Mouse (Mus musculus): Measurements from ENCODE around the gene Bcas2.

The Bcas2 gene

DNA sequence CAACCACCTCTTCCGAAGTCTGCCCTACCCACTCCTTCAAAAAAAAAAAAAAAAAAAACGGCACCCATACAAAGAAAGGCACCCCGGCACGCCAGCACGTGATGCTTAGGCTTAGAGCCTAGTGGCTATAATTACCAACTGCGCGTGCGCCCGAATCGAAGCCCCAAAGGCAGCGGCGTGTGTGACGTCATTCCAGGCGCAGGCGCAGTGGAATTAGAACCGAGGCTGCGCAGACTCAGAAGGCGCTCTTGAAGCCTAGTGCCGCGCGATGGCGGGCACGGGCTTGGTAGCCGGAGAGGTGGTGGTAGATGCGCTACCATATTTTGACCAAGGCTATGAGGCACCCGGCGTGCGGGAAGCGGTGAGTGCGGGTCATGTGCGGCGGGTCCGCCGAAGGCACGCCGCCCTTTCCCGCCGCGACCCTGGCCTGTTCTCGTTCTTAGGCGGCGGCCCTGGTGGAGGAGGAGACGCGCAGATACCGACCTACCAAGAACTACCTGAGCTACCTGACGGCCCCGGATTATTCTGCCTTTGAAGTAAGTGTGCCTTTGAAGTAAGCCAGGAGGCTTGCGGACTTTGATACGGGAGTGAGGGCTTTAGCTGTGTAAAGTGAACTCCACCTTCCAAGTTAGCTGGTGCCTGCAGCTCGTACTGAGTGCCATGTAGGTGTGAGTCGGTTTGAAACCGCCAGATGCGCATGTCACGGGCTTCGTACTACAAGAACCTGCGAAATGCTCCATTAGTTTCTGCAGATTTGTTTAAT lies at the start of gene Bcas2:
TSS of gene Bcas2 (plus strand) at position 151 of the 763 bp plus-strand sequence.
- peak; percentile 97 to 99 for DNase-seq (ENCODE audit: low spot score in 2 of 2)

DNA sequence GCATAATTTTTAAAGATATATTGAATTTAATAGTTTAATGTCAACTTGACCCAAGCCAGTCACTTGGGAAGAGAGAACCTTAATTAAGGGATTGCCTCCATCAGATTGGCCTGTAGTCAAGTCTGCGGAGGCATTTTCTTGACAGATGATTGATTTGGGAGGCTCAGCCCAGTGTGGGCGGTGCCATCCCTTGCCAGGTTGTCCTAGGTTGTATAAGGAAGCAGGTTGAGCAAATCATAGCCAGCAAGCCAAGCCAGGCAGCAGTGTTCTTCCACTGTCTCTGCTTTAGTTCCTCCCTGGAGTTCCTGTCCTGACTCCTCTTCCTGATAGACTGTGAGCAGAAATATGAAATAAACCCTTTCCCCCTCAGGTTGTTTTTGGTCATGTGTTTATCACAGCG lies 47.8 kb upstream of the Bcas2 start:
- no peak for DNase-seq (ENCODE audit: low spot score in 2 of 2)

DNA sequence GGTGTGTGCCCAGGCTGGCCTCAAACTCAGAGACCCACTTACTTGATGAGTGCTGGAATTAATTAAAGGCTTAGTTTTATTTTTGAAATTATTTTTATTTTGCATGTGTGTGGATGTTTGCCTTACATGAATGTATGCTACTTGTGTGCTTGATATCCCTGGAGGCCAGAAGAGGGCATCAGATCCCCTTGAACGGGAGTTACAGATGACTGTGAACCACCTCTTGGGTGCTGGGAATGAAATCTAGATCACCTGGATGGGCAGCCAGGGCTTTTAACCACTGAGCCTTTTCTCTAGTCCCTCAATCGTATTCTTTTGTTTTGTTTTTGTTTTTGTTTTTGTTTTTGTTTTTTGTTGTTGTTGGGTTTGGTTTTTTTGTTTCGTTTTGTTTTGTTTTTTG lies 45.3 kb upstream of the Bcas2 start:
- no peak for DNase-seq (ENCODE audit: low spot score in 2 of 2)

DNA sequence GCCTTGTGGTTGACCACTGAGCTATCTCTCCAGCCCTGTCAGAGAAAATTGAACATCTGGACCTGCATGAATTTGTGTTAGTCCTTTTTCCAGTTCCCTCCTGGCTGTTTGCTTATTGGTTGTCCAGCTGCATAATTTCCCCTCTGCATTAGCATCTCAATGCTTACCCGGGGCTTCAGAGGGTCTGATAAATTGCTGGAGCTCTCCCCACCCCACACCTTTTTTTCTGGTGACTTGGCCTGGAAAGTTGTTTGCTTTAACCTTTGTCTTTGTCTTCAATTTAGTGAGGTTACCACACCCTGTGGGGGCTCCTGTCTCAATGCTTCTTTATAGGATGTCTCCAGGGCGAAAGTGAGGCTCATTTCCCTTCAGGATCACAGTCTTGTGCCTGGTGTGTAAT lies 44.3 kb upstream of the Bcas2 start:
- no peak for DNase-seq (ENCODE audit: low spot score in 2 of 2)

DNA sequence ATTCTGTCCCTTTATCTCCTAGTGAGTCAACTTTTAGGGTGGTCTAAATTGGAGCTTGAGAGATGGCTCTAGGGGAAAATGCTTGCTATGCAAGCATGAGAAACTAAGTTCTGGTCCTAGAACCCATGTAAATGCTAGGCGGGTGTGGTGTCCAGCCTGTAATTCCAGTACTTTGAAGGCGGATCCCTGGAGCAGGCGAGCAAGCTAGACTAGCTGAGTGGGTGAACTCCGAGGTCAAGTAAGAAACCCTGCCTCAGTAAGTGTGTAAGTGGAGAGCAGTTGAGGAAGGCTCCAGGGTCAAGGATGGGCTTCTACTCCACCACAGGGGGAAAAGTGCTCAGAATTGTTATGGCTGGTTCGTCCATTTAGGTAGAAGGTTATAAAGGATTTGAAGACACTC lies 43.7 kb upstream of the Bcas2 start:
- no peak for DNase-seq (ENCODE audit: low spot score in 2 of 2)

DNA sequence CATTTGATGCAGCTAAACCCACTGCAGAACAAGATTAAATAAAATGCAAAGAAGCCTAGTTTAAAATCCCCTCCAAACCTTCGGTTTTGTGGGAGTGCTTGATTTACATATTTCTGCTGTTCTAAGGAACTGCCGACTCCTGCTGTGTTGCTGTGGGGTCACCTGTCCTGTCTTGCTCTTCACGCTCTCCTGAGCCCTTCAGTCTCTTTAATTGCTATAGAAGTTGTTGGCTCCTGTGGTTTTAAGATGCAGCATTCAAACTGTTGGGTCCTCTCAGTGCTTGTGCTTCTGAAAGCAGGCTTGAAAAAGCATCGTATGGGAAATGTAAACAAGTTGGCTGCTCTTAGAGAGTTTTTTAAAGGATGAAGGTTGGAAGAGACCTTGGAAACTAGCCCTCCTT lies 43.2 kb upstream of the Bcas2 start:
- DNase-seq (ENCODE audit: low spot score in 2 of 2) = no peak

DNA sequence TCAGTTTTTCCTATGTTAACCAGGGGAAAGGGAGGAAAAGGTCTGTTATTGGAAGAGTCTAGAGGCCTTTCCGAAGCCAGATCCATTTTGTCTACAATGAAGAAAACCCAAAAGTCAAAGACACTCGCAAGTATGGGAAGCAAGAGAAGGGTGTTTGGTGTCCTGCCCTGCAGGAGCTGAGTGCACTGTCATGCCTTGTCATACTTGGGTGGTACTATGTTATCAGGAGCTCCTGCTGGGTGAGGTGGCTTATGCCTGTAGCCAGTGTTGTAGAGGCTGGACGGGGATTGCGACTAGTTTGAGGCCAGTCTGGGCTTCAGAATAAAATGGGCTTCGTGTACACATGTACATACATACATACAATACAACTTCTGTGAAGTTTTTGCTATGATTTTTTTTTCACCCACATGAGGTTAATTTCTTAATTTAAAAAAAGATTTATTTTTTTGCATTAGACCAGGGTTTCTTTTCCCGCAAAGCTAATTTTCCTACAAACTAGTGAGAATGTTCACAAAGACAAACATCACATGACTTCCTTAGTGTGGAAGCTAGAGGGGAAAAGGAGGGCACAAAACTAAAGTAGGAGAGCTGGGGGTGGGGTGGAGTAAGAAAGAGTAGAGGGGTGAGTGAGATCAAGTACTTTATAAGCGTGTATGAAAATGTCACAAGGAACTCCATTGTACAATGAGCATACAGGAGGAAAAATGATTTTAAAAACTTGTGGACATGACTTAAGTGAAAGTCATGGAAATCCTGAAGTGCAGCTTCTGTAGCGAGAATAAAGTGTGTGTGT lies 41.9 kb upstream of the Bcas2 start:
- DNase-seq (ENCODE audit: low spot score in 2 of 2) = no peak

DNA sequence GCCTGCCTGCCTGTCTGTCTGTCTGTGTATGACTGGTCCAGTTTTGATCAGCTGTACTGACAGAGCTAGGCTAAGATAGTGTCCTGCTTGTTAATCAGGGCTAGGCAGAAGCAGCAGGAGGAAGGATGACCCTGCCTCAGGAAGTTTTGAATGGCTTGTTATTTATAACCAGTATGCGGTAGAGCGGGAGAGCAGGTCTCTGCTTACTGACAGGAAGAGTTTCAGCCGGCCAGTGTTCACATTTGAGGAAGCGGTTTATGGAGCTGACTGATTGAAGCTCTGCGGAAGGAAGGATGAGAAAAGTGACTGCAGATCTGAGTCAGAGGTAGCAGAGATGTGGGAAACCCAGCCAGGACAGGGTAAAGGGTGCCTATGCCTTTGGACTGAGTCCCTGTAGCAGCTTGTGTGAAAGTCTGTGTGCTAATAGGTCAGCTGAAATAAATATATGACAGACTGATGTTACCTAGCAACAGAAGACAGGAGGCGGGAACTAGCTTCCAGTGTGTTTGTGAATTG lies 41.2 kb upstream of the Bcas2 start:
- DNase-seq (ENCODE audit: low spot score in 2 of 2) = peak; percentile 11 to 12

DNA sequence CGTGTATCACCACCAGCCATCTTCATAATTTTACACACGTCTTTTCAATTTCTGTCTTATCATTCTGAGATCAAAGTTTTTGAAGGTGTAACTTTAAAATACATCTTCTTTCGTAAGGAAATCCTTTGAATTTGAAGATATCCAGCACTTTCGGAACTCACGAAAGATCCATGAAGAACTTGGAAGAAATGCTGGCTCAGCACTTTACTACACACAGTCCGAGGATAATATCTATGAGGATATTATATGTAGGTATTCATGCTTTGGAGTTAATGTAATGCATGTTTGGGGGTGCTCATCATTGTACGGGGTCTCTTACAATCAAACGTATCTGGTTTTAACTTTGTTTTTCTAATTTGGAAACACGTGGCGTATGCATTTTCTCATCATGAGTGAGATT lies 38.4 kb upstream of the Bcas2 start:
- no peak for DNase-seq (ENCODE audit: low spot score in 2 of 2)

DNA sequence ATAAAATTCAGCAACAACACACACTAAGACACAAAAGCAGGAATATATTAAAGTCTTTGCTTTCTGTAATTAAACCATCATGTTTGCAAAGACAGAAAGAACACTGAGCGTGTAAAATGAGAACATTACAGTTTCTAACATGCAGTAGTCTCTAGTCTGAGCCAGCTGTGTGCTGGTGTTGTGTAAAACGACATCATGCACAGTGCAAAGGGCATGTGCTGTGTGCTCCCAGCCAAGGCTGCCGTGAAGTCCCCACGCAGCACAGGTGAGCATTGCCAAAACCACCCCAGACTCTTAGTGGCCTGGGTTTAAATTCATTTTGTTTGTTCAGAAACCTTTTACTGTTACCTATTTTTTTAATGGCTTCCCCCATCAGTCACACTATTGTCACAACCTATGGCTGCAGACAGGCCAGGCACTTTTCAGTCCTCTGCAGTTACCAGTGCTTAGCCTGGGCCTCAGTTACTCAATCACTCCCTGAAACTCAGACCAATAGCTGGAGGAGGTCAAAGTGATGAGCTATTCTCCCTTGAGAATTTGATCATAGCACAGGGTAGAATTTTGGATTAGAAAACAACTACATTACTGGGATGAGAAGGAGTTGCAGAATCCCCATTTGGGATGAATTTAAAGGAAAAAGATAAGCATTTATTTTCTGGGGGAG lies 34.9 kb upstream of the Bcas2 start:
- DNase-seq (ENCODE audit: low spot score in 2 of 2) = no peak

DNA sequence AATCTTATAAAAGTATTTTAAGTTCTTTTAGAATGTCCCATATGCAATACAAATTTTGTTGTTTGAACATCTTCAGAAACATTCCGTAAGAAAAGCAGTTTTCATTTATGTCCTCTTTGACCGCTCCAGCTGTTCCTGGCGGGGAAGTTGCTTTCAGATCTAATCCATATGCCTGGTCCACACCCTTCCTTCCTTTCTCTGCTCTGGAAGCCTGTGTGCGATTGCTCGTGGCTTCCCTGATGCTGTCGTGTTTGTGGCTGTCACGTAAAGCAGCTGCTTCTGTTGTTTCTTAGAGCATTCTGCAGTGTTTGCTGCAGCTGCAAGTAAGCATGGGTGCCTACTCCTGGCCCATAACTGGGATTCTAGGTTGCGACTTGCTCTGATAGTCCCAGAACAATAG lies 32.4 kb upstream of the Bcas2 start:
- no peak for DNase-seq (ENCODE audit: low spot score in 2 of 2)

DNA sequence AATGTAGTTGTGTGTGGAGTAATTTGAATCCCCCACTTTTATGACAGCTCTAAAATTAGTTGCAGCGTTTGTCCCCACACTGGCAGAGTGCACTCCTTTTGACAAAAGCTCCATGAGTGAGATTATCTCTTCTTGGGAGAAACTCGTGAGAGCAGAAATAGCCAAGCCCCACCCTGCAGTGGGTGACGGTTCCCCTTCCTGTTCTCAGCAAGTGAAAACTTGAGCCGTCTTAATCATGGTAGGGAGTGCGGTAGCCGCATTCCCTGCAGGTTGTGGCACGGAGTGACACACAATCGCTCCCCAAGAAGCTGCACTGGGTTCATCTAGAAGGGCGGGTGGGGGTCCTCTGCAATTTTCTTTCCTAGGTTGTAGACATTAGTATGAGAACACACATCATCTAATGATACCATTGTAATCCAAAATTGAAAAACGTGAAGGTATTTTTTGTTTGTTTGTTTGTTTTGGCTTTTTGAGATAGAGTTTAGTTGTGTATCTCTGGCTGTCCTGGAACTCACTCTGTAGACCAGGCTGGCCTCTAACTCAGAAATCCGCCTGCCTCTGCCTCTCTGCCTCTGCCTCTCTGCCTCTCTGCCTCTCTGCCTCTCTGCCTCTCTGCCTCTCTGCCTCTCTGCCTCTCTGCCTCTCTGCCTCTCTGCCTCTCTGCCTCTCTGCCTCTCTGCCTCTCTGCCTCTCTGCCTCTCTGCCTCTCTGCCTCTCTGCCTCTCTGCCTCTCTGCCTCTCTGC lies 31.2 kb upstream of the Bcas2 start:
- DNase-seq (ENCODE audit: low spot score in 2 of 2) = peak in 1 of 2 experiments; percentile 17

DNA sequence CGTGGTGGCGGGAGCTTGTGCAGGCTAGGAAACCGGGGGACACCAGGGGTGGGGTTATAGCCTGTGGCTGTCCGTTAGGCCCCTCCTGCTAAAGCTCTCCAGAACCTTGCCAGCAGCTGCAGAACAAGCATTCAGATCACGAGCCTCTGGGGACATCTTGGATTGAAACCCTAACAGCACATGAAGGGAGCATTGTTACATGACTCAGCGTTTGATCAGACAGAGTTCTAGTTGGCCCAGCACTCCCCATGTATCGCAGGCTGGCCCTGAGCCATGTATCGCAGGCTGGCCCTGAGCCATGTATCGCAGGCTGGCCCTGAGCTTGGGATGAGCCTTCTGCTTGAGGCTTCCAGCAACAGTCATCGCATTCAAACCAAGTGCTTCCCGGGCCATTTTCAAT lies 30.2 kb upstream of the Bcas2 start:
- DNase-seq (ENCODE audit: low spot score in 2 of 2) = no peak

DNA sequence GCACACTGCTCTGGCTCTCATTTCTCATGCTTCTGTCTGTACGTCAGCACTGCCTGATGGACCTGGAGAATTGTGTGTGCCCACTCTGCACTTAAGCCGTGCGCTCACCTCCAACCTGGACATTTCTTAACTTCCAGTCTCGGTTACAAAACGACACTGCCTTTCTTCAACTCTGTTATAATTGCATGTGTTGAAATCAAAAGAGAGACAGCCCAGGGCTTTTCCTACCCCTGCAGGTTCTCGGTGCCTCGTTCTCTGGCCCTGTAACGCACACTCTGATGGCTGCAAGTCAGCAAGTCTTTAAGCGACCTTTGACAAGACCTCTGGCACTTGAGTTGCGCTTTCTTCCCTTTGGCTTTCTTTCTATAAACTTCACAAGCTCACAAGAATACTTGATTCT lies 29.1 kb upstream of the Bcas2 start:
- no peak for DNase-seq (ENCODE audit: low spot score in 2 of 2)

DNA sequence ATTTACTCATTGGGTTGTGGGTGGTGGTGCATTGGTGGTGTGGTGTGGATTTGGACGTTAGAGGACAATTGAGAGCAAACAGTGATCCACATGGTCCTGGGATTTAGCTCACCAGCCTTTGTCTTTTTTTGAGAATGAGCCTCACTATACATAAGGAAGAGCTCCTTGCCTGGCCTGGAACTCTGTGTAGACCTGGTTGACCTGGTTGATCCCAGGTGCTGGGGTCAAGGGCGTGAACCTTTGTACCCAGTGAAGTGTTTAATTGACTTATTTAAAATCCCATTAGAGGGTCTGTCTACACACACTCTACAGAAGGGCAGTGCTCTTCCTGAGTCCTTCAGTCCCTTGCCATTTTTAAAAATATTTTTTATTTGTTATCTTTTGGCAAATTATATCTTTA lies 26.1 kb upstream of the Bcas2 start:
- DNase-seq (ENCODE audit: low spot score in 2 of 2) = no peak

DNA sequence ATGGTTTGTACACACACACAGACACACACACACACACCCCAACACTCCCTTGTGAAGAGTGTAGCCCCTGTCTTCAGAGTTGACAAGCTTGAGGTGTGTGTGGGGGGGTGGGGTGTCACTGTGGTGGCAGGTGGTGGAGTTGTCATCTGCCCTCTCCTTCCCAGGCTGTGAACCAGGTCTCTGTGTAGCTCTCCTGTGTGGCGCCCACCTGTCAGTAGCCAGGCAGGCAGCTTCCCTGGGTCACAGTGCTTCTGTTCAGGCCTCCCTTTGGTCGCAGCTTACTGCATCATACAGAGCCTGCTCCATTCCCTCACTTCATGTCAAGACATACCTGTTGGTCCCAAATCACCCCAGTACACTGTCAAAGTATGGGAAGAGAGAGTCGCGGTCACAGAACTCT lies 25.7 kb upstream of the Bcas2 start:
- DNase-seq (ENCODE audit: low spot score in 2 of 2) = no peak

DNA sequence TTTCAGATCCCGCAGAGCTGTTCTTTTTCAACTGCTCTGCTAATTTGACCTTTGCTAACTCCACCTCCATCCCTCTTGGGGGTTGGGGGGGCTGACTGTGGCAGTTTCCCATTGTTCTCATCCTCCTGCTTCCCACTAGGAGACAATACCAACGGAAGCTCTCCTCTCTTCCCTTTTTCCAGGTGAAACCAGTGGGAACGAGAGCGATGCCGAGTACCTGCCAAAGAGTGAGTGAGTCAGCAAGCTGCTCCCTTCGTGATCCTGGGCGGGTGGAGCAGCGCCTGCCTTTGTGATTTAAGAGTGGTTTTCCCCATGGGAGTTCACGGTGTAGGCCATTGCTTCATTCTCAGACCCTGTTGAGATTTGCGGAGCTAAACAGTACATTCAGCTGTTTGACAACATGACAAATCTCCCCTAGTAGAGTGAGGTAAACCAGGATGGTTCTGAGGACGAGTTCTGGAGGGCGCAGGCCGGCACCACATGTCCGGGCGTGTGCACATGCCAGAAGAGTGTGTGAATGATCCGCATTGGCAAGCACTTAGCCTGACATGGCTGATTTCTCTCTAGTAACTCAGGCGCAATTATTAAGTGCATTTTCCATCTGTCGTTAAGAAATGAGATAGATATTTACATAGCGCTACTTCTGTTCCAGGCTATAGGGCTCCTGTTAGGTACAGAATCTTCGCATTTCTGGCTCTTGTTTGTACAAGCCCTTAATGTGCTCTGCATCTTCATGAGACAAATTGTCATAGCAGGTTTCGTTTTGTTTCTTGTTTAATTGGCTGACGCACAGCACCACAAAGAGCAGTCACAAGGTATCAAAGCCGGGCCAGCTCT lies 24.9 kb upstream of the Bcas2 start:
- no peak for DNase-seq (ENCODE audit: low spot score in 2 of 2)

DNA sequence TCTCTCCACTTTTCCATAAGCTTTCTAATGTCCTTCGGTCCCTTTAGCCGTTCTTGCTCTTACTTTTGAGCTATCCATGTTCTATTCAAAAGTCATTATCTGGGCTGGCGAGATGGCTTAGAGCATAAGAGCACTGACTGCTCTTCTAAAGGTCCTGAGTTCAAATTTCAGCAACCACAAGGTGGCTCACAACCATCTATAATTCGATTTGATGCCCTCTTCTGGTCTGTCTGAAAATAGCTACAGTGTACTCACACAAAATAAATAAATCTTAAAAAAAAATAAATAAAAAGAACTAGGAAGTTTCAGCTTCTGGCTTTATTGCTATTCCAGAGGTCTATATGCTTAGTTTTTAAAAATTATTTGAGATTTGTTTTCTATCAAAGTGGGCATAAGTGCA lies 23.7 kb upstream of the Bcas2 start:
- no peak for DNase-seq (ENCODE audit: low spot score in 2 of 2)

DNA sequence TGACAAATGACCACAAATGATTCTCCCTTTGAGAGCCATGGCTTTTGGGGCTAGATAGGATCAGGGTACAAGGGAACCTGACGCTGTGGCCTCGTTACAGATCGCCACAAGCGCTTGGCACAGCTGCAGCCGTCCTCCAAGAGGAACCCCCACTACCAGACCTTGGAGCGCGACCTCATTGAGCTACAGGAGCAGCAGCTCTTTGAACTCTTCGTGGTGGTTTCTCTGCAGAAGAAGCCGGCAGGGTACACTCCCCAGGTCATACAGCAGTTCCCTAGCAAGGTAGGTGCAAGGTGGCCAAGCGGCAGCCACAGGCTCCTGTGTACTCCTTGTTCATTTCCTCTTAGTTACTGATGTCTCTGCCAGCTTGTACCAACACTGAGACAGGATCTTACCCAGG lies 22.5 kb upstream of the Bcas2 start:
- DNase-seq (ENCODE audit: low spot score in 2 of 2) = no peak

DNA sequence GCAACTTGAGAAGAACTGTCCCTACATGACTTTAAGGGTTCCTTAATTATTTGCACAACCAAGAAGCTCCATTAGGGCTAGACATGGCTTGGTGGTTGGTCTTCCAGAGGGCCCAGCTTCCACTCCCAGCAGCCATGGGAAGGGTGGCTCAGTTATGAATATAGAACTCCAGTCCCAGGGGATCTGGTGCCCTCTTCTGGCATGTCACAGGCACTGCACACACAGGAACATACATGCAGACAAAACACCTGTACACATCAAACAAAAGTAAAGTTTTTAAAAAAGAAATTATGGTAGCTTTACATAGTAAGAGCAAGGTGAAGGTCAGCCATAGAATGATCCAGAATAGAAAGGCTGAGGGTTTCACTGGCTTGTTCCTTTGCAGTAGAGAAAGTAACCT lies 17.7 kb upstream of the Bcas2 start:
- DNase-seq (ENCODE audit: low spot score in 2 of 2) = no peak
